Mouse (Mus musculus): ENCODE results near the gene Dnah17. TPM values are rescaled to one million over a fixed set of nuclear protein-coding genes. Genes with fewer than 3 reads are reported as not detected.

Dnah17 gene
- polyA plus RNA-seq, 1 experiment from 2014 or later: 0.09 TPM

DNA sequence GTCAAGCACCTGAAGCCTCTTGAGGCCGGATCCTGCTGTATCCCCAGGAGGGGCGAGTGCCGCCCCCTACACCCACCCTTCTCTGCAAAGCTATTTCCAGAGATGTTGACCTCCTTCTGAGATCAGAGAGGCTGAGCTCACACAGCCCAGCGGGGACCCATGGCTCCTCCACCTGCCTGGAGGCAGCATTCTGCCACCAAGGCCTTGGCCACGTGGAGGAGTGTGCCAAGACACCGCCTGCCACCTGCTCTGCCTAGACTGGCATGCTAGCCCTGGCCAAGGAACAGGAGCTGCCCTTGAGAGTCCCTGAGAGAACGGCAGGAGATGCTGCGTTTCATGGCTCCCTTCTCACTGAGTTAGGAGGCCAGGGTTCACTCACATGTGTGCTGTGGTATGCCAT lies 34.1 kb upstream of the Dnah17 start:
- Histone ChIP-seq H3K27ac (ENCODE audit: low read length) (0 out of 2 replicates have a peak overlapping the region, but pooled peaks have one; percentile 30), H3K4me2 (ENCODE audit: low read depth, low read length) (no peak overlapping the region), H3K9me3 (replicated peaks; ENCODE audit: control insufficient read depth, low read length) (no peaks in the 10 kb centered on the region), H3K36me3 (ENCODE audit: control insufficient read depth, insufficient read depth) (peaks cover 19% of the 10 kb centered on the region), H3K9ac (ENCODE audit: low read length) (peak overlapping the region; percentile 12; the same call in 1 of the 2 replicates), H3K4me3 (ENCODE audit: low read length) (no peak overlapping the region), H3K27me3 (ENCODE audit: control insufficient read depth, insufficient read depth, low read length) (no peaks in the 10 kb centered on the region), H3K4me1 (ENCODE audit: control insufficient read depth, insufficient read depth, low read length) (peaks cover 53% of the 10 kb centered on the region)
- ATAC-seq (replicated peaks; ENCODE audit: extremely low read depth, insufficient read depth, low FRiP score): no peak
- 76% methylated on average over 8 of the region's 8 CpGs for WGBS

DNA sequence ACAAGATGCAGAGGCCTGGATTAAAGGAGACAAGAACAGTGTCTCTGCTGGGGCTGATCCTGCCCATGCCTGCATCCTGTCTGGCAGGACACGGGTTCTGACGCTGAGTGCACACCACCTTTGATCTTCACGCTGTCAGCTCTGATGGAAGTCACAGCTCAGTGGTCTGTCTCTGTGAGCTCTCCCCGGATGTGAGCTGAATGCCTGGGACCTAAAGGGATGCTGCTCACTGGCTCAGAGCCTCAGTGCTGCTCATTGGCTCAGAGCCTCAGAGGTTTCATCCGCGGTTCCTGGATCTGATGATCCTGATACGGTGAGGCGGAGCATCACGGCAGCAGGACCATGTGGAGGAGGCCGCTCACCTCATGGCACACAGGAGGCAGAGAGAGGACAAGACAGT lies 31.8 kb upstream of the Dnah17 start:
- no peaks in the 10 kb centered on the region for H3K9me3 ChIP-seq (replicated peaks; ENCODE audit: control insufficient read depth, low read length)
- WGBS: 48% methylated on average over 10 of the region's 10 CpGs
- H3K4me1 ChIP-seq (ENCODE audit: control insufficient read depth, insufficient read depth, low read length): peaks cover 42% of the 10 kb centered on the region
- H3K36me3 ChIP-seq (ENCODE audit: control insufficient read depth, insufficient read depth): peaks cover 7% of the 10 kb centered on the region
- H3K9ac ChIP-seq (ENCODE audit: low read length): no peak overlapping the region
- peak overlapping the region; percentile 11; the same call in 1 of the 2 replicates for H3K27ac ChIP-seq (ENCODE audit: low read length)
- H3K4me3 ChIP-seq (ENCODE audit: low read length): no peak overlapping the region
- no peaks in the 10 kb centered on the region for H3K27me3 ChIP-seq (ENCODE audit: control insufficient read depth, insufficient read depth, low read length)
- no peak overlapping the region for H3K4me2 ChIP-seq (ENCODE audit: low read depth, low read length)
- ATAC-seq (replicated peaks; ENCODE audit: extremely low read depth, insufficient read depth, low FRiP score): no peak

DNA sequence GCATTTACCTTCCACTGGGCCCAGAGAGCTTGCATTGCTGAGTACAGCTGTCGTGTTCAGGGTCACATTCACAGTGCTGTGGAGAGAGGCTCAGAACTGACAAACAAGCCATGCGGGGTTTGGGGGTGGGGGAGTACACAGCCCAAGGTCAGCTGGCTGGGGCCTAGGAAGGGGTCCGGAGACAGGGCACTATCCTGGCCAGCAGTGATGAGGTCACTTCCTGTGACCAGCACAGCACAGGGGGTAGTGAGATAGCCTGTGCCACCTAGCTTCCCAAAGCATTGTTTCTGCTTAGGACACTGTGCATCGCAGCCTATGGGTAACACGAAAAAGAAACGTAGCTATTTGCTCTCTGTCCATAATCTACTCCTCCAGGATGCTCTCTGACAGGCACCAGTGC lies 30.8 kb upstream of the Dnah17 start:
- H3K4me2 ChIP-seq (ENCODE audit: low read depth, low read length): no peak overlapping the region
- peaks cover 32% of the 10 kb centered on the region for H3K4me1 ChIP-seq (ENCODE audit: control insufficient read depth, insufficient read depth, low read length)
- H3K9me3 ChIP-seq (replicated peaks; ENCODE audit: control insufficient read depth, low read length): peaks cover 2% of the 10 kb centered on the region
- H3K4me3 ChIP-seq (ENCODE audit: low read length): no peak overlapping the region
- no peak; the same call in 1 of the 2 replicates for ATAC-seq (replicated peaks; ENCODE audit: extremely low read depth, insufficient read depth, low FRiP score)
- 51% methylated on average over 6 of the region's 6 CpGs for WGBS
- H3K9ac ChIP-seq (ENCODE audit: low read length): peak overlapping the region; percentile 49; the same call in 1 of the 2 replicates
- H3K36me3 ChIP-seq (ENCODE audit: control insufficient read depth, insufficient read depth): peaks cover 8% of the 10 kb centered on the region
- no peaks in the 10 kb centered on the region for H3K27me3 ChIP-seq (ENCODE audit: control insufficient read depth, insufficient read depth, low read length)
- H3K27ac ChIP-seq (ENCODE audit: low read length): peak overlapping the region; percentile 86

DNA sequence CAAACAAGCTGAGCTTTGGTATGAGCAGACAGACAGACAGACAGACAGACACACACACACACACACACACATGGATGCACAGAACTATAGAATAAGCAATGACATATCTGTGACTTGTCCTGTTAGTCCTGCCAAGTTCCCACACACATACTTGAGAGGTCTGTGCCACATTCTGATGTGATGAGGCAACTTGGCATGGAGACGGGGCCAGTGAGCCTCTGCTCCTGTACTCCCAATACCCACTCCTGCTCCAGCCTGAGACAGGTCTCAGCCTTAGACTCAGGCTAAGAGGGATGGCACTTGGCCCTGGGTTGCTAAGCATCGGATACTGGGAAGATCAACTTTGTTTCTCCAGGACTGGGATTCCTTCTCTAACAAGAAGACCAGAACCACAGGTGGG lies 30.3 kb upstream of the Dnah17 start:
- H3K4me3 ChIP-seq (ENCODE audit: low read length): no peak overlapping the region
- H3K4me2 ChIP-seq (ENCODE audit: low read depth, low read length): no peak overlapping the region
- peaks cover 27% of the 10 kb centered on the region for H3K4me1 ChIP-seq (ENCODE audit: control insufficient read depth, insufficient read depth, low read length)
- peaks cover 6% of the 10 kb centered on the region for H3K9me3 ChIP-seq (replicated peaks; ENCODE audit: control insufficient read depth, low read length)
- H3K27me3 ChIP-seq (ENCODE audit: control insufficient read depth, insufficient read depth, low read length): no peaks in the 10 kb centered on the region
- H3K36me3 ChIP-seq (ENCODE audit: control insufficient read depth, insufficient read depth): peaks cover 8% of the 10 kb centered on the region
- WGBS: 33% methylated on average over 2 of the region's 2 CpGs
- peak; percentile 69; the same call in 1 of the 2 replicates for ATAC-seq (replicated peaks; ENCODE audit: extremely low read depth, insufficient read depth, low FRiP score)
- H3K9ac ChIP-seq (ENCODE audit: low read length): peak overlapping the region; percentile 49; the same call in 1 of the 2 replicates
- H3K27ac ChIP-seq (ENCODE audit: low read length): peak overlapping the region; percentile 86

DNA sequence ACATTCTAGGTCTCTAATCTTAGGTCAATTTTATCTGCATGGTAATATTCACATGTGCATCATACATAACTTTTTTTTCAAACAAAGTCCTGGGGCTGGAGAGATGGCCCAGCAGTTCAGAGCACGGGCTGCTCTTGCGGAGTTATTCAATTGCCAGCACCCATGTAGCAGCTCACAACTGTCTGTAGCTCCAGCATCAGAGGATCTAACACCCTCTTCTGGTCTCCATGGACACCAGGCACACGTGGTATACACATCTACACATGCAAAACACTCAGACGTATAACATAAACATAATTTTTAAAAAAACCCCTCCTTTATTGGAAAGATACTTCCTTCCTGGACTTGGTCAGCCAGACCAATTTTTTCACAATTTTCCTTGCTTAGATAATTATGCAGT lies 28.3 kb upstream of the Dnah17 start:
- 57% methylated on average over 4 of the region's 4 CpGs for WGBS
- Histone ChIP-seq H3K27me3 (ENCODE audit: control insufficient read depth, insufficient read depth, low read length) (no peaks in the 10 kb centered on the region), H3K36me3 (ENCODE audit: control insufficient read depth, insufficient read depth) (peaks cover 2% of the 10 kb centered on the region; the same call in 1 of the 2 replicates), H3K27ac (ENCODE audit: low read length) (no peak overlapping the region), H3K9me3 (replicated peaks; ENCODE audit: control insufficient read depth, low read length) (peaks cover 9% of the 10 kb centered on the region), H3K4me3 (ENCODE audit: low read length) (no peak overlapping the region), H3K4me2 (ENCODE audit: low read depth, low read length) (no peak overlapping the region), H3K4me1 (ENCODE audit: control insufficient read depth, insufficient read depth, low read length) (peaks cover 21% of the 10 kb centered on the region), H3K9ac (ENCODE audit: low read length) (no peak overlapping the region)
- no peak for ATAC-seq (replicated peaks; ENCODE audit: extremely low read depth, insufficient read depth, low FRiP score)

DNA sequence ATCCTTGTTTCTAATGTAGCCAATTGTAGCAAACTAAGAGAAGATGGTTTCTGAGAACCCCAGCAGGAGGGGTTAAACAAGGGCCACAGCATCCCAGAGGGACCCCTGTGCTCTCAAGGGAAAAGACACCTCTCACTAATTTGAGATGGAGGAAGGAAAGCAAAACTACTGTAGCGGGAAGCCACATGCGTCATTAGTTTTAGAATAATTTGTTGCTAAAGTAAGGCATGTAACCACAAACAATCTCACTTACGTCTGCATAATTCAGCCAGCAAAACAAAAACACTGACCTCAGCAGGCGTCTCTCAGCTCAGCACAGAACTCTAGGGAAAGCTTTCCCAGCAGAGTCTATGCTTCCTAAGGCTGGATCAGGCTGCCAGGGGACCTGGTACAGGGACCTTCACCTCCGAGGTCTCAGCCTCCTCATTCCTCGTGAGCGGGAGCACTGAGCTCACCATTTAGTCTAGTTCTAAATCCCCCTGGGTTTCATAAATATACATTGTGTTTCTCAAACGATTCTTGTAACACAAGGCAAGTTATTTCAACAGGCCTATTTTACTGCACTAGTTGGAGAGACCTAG lies 26.1 kb upstream of the Dnah17 start:
- Histone ChIP-seq H3K4me2 (ENCODE audit: low read depth, low read length) (no peak overlapping the region), H3K9me3 (replicated peaks; ENCODE audit: control insufficient read depth, low read length) (peaks cover 9% of the 10 kb centered on the region), H3K4me3 (ENCODE audit: low read length) (no peak overlapping the region), H3K27ac (ENCODE audit: low read length) (no peak overlapping the region), H3K27me3 (ENCODE audit: control insufficient read depth, insufficient read depth, low read length) (no peaks in the 10 kb centered on the region), H3K4me1 (ENCODE audit: control insufficient read depth, insufficient read depth, low read length) (peaks cover 24% of the 10 kb centered on the region), H3K9ac (ENCODE audit: low read length) (no peak overlapping the region), H3K36me3 (ENCODE audit: control insufficient read depth, insufficient read depth) (peaks cover 2% of the 10 kb centered on the region; the same call in 1 of the 2 replicates)
- ATAC-seq (replicated peaks; ENCODE audit: extremely low read depth, insufficient read depth, low FRiP score): no peak
- WGBS: 73% methylated on average over 8 of the region's 8 CpGs

DNA sequence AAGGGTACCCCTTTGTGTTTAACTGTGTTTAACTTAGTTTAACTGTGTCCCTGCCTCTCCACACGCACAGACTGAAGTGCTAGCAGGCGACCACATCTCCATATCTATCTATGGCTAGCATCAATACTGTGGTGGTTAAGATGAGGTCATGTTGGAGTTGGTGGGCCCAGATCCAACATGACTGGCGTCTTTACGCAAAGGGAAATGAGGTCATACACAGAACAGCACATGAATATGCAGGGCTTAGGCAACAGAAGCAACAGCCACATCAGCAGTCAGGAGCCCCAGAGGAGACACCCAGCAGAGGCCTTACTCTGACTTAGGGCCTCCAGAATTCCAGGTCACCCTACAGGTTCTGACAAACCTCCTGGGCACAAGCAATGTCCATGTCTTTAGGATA lies 22.5 kb upstream of the Dnah17 start:
- Histone ChIP-seq H3K36me3 (ENCODE audit: control insufficient read depth, insufficient read depth) (peaks cover 2% of the 10 kb centered on the region; the same call in 1 of the 2 replicates), H3K4me3 (ENCODE audit: low read length) (no peak overlapping the region), H3K27me3 (ENCODE audit: control insufficient read depth, insufficient read depth, low read length) (no peaks in the 10 kb centered on the region), H3K4me1 (ENCODE audit: control insufficient read depth, insufficient read depth, low read length) (peaks cover 31% of the 10 kb centered on the region), H3K9me3 (replicated peaks; ENCODE audit: control insufficient read depth, low read length) (peaks cover 9% of the 10 kb centered on the region), H3K27ac (ENCODE audit: low read length) (peak overlapping the region; percentile 64), H3K4me2 (ENCODE audit: low read depth, low read length) (no peak overlapping the region), H3K9ac (ENCODE audit: low read length) (no peak overlapping the region)
- WGBS: 50% methylated on average over 4 of the region's 4 CpGs
- no peak for ATAC-seq (replicated peaks; ENCODE audit: extremely low read depth, insufficient read depth, low FRiP score)

DNA sequence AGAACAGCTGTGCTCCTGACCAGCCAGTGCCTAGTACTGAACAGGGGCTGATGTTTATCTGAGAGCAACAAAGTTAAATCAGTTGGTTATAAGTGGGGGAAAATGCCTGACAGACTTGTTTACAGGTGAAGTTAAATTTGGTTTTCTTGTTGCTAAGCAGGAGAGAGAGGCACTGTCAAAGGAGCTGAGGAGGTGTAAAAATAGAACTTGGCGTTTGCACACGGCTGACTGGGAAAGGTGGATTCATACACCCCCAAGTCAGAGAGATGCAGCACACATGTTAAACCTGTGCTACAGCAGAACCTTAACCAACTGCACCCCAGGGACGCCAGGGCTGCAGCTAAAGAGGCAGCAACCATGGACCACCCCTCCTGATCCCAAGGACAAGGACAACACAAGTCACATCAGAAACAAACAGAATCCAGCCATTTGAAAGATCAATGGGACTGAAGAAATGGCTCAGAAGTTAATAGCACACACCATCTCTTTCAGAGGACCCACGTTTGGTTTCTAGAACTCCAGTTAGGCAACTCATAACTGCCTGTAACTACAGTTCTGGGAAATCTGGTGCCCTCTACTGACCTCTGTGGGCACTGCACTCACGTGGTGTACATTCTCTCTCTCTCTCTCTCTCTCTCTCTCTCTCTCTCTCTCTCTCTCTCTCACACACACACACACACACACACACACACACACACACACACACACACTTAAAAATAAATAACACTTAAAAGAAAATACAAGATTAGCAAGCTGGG lies 21.2 kb upstream of the Dnah17 start:
- H3K4me3 ChIP-seq (ENCODE audit: low read length): no peak overlapping the region
- H3K27me3 ChIP-seq (ENCODE audit: control insufficient read depth, insufficient read depth, low read length): no peaks in the 10 kb centered on the region
- peak; percentile 13; the same call in 1 of the 2 replicates for ATAC-seq (replicated peaks; ENCODE audit: extremely low read depth, insufficient read depth, low FRiP score)
- H3K27ac ChIP-seq (ENCODE audit: low read length): peak overlapping the region; percentile 89
- WGBS: 73% methylated on average over 5 of the region's 5 CpGs
- H3K9ac ChIP-seq (ENCODE audit: low read length): no peak overlapping the region
- no peak overlapping the region for H3K4me2 ChIP-seq (ENCODE audit: low read depth, low read length)
- peaks cover 9% of the 10 kb centered on the region for H3K9me3 ChIP-seq (replicated peaks; ENCODE audit: control insufficient read depth, low read length)
- H3K36me3 ChIP-seq (ENCODE audit: control insufficient read depth, insufficient read depth): peaks cover under 1% of the 10 kb centered on the region; the same call in 1 of the 2 replicates
- H3K4me1 ChIP-seq (ENCODE audit: control insufficient read depth, insufficient read depth, low read length): peaks cover 31% of the 10 kb centered on the region

DNA sequence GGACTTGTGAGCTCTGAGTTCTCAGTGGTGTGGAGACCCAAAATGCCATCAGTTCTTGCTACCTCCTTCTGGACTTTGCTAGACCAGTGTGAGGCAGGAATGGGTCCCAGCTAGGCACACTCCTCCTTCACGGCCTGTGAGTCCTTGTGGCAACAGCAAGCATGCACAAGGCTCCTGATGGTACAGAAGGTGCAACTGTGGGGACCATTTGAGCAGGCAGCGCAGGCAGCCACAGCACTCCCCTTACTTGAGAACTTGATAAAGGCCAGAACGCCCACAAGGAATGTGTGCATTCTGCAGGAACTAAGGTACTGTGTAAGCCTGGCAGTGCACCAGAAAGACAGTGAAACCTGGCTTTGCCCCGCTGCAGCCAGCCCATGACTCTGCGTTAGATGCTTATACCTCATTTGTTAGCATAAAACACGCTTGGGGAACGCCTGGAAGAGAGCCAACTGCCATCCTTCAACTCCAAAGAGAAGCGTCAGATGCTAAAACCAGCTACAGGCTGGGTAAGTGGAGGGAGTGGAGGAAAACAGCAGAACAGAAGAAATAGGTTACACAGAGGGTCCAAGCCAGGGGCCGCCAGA lies 19.8 kb upstream of the Dnah17 start:
- H3K36me3 ChIP-seq (ENCODE audit: control insufficient read depth, insufficient read depth): no peaks in the 10 kb centered on the region
- WGBS: 26% methylated on average over 9 of the region's 9 CpGs
- no peaks in the 10 kb centered on the region for H3K27me3 ChIP-seq (ENCODE audit: control insufficient read depth, insufficient read depth, low read length)
- peaks cover 31% of the 10 kb centered on the region for H3K4me1 ChIP-seq (ENCODE audit: control insufficient read depth, insufficient read depth, low read length)
- peak overlapping the region; percentile 89 for H3K27ac ChIP-seq (ENCODE audit: low read length)
- H3K9me3 ChIP-seq (replicated peaks; ENCODE audit: control insufficient read depth, low read length): no peaks in the 10 kb centered on the region
- peak overlapping the region; percentile 4; the same call in 1 of the 2 replicates for H3K4me2 ChIP-seq (ENCODE audit: low read depth, low read length)
- peak overlapping the region; percentile 56 for H3K9ac ChIP-seq (ENCODE audit: low read length)
- no peak overlapping the region for H3K4me3 ChIP-seq (ENCODE audit: low read length)
- ATAC-seq (replicated peaks; ENCODE audit: extremely low read depth, insufficient read depth, low FRiP score): peak; percentile 49
